Mouse (Mus musculus) midbrain, embryonic 10.5 days (tissue): Measurements from ENCODE around the gene Gmip. TPM values are rescaled to one million over a fixed set of nuclear protein-coding genes. Genes with fewer than 3 reads are reported as not detected.

ENCODE experiments used
- DNase-seq: peaks from one replicate; pipeline ENCODE4 v3.0.0-alpha.2; 2017; ENCODE audit warnings: low spot score
- H3K27ac ChIP-seq: fragments of 300-500 bp; sonication (generic); replicated peaks from 2 replicates; pipeline ENCODE4 v1.5.1; 2016; ENCODE audit warnings: mild to moderate bottlenecking
- H3K27me3 ChIP-seq: fragments of 300-500 bp; sonication (generic); 2 replicates; pipeline ENCODE4 v1.6.1; 2016; ENCODE audit warnings: low read depth, mild to moderate bottlenecking; ENCODE audit not compliant: poor library complexity, severe bottlenecking
- H3K36me3 ChIP-seq: fragments of 300-500 bp; sonication (generic); 2 replicates; pipeline ENCODE4 v1.6.1; 2016; ENCODE audit warnings: mild to moderate bottlenecking, moderate library complexity
- H3K4me1 ChIP-seq: fragments of 300-500 bp; sonication (generic); 2 replicates; pipeline ENCODE4 v1.6.1; 2016
- H3K4me3 ChIP-seq: fragments of 300-500 bp; sonication (generic); 2 replicates; pipeline ENCODE4 v1.5.1; 2016; ENCODE audit warnings: mild to moderate bottlenecking, moderate library complexity
- H3K9me3 ChIP-seq: fragments of 300-500 bp; sonication (generic); replicated peaks from 2 replicates; pipeline ENCODE4 v1.6.1; 2016; ENCODE audit warnings: mild to moderate bottlenecking
- whole genome bisulfite sequencing: fragments of 180-500 bp; shearing (Covaris S2); methylation state at CpG from one replicate; pipeline ENCODE4 v1.1.7; 2016; 5-methylcytosine and 5-hydroxymethylcytosine counted together
- polyA plus RNA-seq: library from polyadenylated mRNA; unstranded; fragments of >200 nt; fragmentation: Nextera tagmentation; extraction: Ambion mirVana; gene quantifications from 2 replicates; pipeline ENCODE4 v1.2.1, GENCODE M21; 2016

Gene Gmip
- polyA plus RNA-seq, 1 experiment from 2014 or later: 7.7 TPM

DNA sequence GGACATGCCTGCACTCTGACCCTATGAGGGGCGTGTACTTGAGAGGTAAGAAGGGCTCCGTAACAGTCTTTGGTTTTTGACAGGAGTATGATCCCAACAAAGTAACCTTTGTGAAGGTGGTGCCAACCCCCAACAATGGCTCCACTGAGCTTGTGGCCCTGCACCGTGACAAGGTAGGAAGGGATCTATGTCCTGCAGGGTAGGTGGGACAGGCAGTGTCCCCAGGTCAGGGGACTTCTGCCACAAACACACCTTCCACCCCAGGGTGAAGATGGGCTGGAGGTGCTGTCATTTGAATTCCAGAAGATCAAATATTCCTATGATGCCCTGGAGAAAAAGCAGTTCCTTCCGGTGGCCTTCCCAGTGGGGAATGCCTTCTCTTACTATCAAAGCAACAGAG, 14.8 kb upstream of the Gmip start:
- Histone ChIP-seq H3K4me3 (no peak overlapping the region), H3K27me3 (no peaks in the 10 kb centered on the region), H3K36me3 (peaks cover 62% of the 10 kb centered on the region), H3K9me3 (no peaks in the 10 kb centered on the region), H3K4me1 (peaks cover 34% of the 10 kb centered on the region), H3K27ac (no peak overlapping the region)
- no peak for DNase-seq
- 93% methylated on average over 4 of the region's 4 CpGs for WGBS

DNA sequence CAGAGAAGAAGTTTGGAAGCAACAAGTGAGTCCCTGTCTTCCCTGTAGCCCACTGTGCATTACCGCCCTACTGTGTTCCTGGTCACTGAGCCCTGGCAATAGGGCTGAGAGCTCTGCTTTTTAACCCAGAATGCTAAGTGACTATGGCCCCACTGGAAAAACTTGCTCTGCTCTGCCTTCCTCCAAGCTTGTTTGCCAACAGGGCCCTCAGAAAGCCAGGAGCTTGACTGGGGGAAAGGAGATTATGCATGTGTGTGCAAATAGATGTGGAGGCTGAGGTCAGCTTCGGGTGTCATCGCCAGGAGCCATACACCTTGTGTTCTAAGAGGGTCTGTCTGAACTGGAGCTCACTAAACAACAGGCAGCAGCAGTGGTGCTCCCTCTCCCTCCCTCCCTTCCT, 14.4 kb upstream of the Gmip start:
- WGBS: 92% methylated on average over 3 of the region's 3 CpGs
- Histone ChIP-seq H3K27ac (no peak overlapping the region), H3K9me3 (no peaks in the 10 kb centered on the region), H3K36me3 (peaks cover 66% of the 10 kb centered on the region), H3K4me1 (peaks cover 34% of the 10 kb centered on the region), H3K4me3 (no peak overlapping the region), H3K27me3 (no peaks in the 10 kb centered on the region)
- no peak for DNase-seq

DNA sequence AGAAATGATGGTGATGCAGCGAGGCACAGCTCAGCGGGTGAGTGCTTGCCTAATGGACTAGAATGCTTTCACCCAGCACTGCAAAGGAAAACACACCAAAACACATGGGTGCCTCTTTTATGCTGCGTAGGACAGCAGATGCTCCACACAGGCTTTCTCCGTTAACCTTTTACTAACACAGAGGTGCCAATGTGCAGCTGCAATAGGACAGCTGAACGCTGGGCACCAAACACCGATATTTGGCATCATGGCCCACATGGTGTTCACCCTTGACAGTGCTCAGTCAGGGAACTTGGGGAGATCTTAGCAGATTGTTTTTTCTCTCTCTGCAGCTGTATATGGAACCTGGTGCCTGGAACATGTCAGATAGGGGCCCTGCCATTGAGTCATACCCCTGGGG, 13.6 kb upstream of the Gmip start:
- Histone ChIP-seq H3K4me3 (no peak overlapping the region), H3K4me1 (peaks cover 30% of the 10 kb centered on the region), H3K27ac (no peak overlapping the region), H3K27me3 (no peaks in the 10 kb centered on the region), H3K36me3 (peaks cover 74% of the 10 kb centered on the region), H3K9me3 (no peaks in the 10 kb centered on the region)
- 96% methylated on average over 6 of the region's 6 CpGs for WGBS
- DNase-seq: no peak

DNA sequence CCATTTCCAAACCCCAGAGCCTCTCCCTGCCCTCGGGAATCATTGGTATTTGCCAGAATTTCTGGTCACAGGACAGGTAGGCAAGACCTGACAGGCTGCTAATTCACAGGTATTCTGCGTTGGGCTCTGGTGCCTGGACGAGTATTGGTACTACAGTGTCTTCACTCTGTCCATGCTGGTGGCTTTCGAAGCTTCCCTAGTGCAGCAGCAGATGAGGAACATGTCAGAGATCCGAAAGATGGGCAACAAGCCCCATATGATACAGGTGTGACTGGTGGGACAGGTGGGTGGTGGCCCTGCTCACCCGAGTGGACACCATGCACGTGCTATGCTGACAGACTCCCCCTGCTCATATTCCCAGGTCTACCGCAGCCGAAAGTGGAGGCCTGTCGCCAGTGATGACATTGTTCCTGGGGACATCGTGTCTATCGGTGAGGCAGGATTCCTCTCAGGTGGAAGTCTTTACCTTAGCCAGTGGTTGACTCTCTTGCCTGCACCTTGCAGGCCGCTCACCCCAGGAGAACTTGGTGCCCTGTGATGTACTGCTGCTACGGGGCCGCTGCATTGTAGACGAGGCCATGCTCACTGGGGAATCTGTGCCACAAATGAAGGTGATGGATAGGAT, 11.6 kb upstream of the Gmip start:
- no peak for DNase-seq
- Histone ChIP-seq H3K27ac (no peak overlapping the region), H3K36me3 (peaks cover 94% of the 10 kb centered on the region), H3K27me3 (no peaks in the 10 kb centered on the region), H3K9me3 (no peaks in the 10 kb centered on the region), H3K4me1 (peaks cover 19% of the 10 kb centered on the region), H3K4me3 (no peak overlapping the region)
- WGBS: 92% methylated on average over 16 of the region's 16 CpGs

DNA sequence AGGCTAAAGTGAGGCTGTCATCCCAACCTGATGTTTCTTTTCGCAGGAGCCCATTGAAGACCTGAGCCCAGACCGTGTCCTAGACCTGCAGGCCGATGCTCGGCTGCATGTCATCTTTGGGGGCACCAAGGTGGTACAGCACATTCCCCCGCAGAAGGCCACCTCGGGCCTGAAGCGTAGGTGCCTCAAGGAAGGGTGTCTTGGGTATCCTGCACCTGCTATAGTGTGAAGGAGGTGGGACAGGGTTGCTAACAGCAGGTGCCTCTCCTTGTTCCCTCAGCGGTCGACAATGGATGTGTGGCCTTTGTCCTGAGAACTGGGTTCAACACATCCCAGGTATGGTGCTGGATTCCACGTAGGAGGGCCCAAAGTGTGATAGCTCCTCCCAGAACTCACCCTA, 10.8 kb upstream of the Gmip start:
- Histone ChIP-seq H3K4me1 (peaks cover 11% of the 10 kb centered on the region), H3K27ac (no peak overlapping the region), H3K9me3 (no peaks in the 10 kb centered on the region), H3K4me3 (no peak overlapping the region), H3K27me3 (no peaks in the 10 kb centered on the region), H3K36me3 (peaks cover 100% of the 10 kb centered on the region)
- WGBS: 95% methylated on average over 10 of the region's 10 CpGs
- DNase-seq: no peak

DNA sequence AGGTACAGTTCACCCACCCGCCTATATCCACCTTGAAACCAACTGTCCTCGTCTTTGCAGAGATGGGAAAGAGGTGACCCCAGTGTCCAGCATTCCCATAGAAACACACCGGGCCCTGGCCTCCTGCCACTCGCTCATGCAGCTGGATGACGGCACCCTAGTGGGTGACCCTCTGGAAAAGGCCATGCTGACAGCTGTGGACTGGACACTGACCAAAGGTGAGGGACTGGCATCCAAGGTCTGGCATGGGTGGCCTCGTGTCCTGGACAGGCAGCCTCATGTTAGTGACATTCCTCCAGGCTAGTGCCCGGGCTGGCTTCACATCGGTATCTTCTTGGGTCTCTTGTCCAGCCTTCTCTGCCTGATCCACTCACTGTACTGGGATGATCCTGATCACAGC, 9.2 kb upstream of the Gmip start:
- Histone ChIP-seq H3K36me3 (peaks cover 100% of the 10 kb centered on the region), H3K27ac (no peak overlapping the region), H3K4me3 (no peak overlapping the region), H3K9me3 (no peaks in the 10 kb centered on the region), H3K4me1 (no peaks in the 10 kb centered on the region; the same call in 1 of the 2 replicates), H3K27me3 (no peaks in the 10 kb centered on the region)
- DNase-seq: no peak
- WGBS: 91% methylated on average over 8 of the region's 8 CpGs

DNA sequence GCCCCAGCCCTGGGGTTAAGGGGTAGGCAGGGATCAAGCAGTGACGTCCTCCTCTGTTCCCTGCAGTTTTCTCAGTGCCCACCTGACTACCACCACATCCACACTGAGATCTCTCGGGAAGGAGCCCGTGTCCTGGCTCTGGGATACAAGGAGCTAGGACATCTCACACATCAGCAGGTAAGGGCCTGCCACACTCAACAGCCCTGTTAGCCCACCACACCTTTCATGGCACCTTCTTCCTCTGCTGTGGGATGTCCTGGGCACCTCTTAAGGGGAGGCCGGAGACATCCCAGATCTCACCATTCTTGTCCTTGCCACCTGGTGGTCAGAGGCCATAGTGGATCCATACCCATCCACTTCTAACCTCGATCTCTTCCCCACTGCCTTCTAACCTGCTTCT, 8.5 kb upstream of the Gmip start:
- no peaks in the 10 kb centered on the region for H3K4me1 ChIP-seq
- WGBS: 90% methylated on average over 5 of the region's 5 CpGs
- no peaks in the 10 kb centered on the region for H3K9me3 ChIP-seq
- H3K4me3 ChIP-seq: no peak overlapping the region
- H3K27ac ChIP-seq: no peak overlapping the region
- DNase-seq: no peak
- H3K36me3 ChIP-seq: peaks cover 99% of the 10 kb centered on the region
- no peaks in the 10 kb centered on the region for H3K27me3 ChIP-seq

DNA sequence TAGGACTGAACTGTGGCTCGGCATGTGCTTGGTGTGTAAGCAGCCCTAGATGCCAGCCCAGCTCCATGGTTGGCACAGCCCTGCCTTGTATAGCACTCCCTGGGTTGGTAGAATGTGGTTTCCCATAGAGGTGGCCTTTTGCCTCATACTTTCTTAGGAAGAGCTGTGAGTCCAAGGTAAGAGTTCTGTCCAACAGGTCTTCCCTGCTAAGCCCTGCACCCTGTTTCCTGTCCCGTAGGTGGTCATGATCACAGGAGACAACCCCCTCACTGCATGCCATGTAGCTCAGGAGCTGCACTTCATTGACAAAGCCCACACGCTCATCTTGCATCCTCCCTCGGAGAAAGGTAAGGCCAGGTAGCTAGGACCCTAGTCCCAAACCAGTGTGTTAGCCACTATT, 6.7 kb upstream of the Gmip start:
- no peak overlapping the region for H3K4me3 ChIP-seq
- no peak overlapping the region for H3K27ac ChIP-seq
- peaks cover 99% of the 10 kb centered on the region for H3K36me3 ChIP-seq
- no peak for DNase-seq
- 94% methylated on average over 4 of the region's 4 CpGs for WGBS
- no peaks in the 10 kb centered on the region for H3K9me3 ChIP-seq
- H3K4me1 ChIP-seq: no peaks in the 10 kb centered on the region
- no peaks in the 10 kb centered on the region for H3K27me3 ChIP-seq

DNA sequence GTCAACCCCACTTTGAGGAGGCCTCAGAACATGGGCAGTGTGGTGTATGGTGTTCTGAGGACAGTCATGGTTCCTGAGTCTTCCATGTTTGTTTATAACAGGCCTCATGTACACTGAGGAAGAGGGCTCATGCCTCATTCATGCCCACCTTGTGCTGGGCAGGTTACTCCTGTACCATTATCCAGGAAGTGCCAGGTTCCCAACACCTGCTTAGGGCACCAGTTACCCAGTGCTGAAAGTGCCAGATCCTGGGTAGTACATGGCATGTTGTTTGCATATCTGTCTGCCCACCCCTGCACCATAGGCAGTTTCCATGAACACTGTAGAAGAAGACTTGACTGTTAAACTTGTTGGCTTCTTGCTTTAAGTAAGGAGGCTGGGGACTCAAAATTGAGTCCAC, 6.3 kb upstream of the Gmip start:
- Histone ChIP-seq H3K9me3 (no peaks in the 10 kb centered on the region), H3K4me1 (no peaks in the 10 kb centered on the region), H3K4me3 (no peak overlapping the region), H3K36me3 (peaks cover 99% of the 10 kb centered on the region), H3K27me3 (no peaks in the 10 kb centered on the region), H3K27ac (no peak overlapping the region)
- no peak for DNase-seq

DNA sequence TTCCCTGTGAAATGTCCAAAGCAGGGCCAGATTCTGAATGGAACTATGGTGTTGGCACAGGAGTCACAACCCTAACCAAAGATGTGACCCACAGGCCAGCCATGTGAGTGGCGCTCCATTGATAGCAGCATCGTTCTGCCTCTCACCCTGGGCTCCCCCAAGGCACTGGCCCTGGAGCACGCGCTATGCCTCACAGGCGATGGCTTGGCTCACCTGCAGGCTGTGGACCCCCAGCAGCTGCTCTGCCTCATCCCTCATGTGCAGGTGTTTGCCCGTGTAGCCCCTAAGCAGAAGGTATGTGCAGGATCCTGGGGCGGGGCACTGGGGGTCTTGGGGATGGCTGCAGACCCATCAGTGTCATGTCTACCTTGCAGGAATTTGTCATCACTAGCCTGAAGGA, 5.1 kb upstream of the Gmip start:
- Histone ChIP-seq H3K27me3 (no peaks in the 10 kb centered on the region), H3K27ac (no peak overlapping the region), H3K36me3 (peaks cover 99% of the 10 kb centered on the region), H3K4me1 (peaks cover 4% of the 10 kb centered on the region), H3K4me3 (no peak overlapping the region), H3K9me3 (no peaks in the 10 kb centered on the region)
- no peak for DNase-seq
- WGBS: 93% methylated on average over 7 of the region's 7 CpGs

DNA sequence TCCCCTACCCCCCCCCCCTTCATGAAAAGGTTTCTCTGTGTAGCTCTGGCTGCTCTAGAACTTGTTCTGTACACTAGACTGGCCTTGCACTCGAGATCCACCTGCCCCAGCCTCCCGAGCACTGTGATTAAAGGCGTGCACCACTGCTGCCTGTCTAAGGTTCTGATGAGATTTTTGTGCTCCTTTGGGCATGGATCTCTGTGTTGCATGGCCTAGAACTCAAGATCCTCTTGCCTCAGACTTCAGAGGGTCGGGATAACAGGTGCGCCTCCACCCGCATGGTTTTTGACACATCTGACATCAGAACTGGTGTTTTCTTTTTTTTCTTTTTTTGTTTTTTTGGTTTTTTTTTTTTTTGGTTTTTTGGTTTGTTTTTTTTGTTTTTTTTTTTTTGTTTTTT, 3.9 kb upstream of the Gmip start:
- H3K4me3 ChIP-seq: no peak overlapping the region
- no peak for DNase-seq
- WGBS: 90% methylated on average over 6 of the region's 6 CpGs
- peaks cover 15% of the 10 kb centered on the region for H3K4me1 ChIP-seq
- no peak overlapping the region for H3K27ac ChIP-seq
- H3K9me3 ChIP-seq: no peaks in the 10 kb centered on the region
- H3K27me3 ChIP-seq: no peaks in the 10 kb centered on the region
- peaks cover 88% of the 10 kb centered on the region for H3K36me3 ChIP-seq

DNA sequence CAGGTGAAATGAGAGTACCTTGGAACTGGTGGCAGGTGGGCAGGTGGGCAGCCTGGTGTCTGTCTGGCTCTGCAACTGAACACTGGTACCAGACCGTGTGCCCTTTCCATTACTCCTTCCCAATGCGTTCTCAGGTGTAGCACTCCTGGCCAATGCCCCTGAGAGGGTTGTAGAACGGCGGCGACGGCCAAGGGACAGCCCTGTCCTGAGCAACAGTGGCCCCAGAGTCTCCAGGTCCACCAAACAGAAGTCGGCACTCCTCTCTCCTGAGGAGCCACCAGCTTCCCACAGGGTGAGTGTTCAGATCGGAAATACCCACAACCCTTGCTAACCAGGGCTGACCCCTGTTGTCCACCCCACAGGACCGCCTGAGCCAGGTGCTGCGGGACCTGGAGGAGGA, 3.4 kb upstream of the Gmip start:
- Histone ChIP-seq H3K36me3 (peaks cover 83% of the 10 kb centered on the region), H3K9me3 (no peaks in the 10 kb centered on the region), H3K27ac (no peak overlapping the region), H3K27me3 (no peaks in the 10 kb centered on the region), H3K4me3 (no peak overlapping the region), H3K4me1 (peaks cover 17% of the 10 kb centered on the region)
- WGBS: 90% methylated on average over 10 of the region's 10 CpGs
- no peak for DNase-seq

DNA sequence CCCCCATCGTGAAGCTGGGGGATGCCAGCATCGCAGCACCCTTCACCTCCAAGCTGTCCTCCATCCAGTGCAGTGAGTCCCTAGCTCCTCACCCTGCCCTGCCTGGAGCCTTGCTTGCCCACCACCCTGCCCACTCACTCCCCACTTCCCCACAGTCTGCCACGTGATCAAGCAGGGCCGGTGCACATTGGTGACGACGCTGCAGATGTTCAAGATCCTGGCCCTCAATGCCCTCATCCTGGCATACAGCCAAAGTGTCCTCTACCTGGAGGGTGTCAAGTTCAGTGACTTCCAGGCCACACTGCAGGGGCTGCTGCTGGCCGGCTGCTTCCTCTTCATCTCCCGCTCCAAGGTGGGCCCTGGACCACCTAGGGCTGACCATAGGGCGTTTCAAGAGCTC, 3.0 kb upstream of the Gmip start:
- DNase-seq: no peak

DNA sequence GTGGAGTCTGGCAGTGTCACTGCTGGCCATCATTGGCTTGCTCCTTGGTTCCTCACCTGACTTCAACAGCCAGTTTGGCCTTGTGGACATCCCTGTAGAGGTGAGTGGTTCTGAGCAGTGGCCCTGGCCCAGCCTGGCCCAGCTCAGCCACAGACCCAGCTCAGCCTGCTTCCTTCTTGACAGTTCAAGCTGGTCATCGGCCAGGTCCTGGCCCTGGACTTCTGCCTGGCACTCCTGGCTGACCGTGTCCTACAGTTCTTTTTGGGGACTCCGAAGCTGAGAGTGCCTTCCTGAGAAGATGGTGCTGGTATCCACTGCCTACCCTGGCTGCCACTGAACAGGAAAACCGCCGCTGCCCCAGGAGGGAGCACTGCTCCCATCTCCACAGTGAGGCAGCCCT, 1.2 kb upstream of the Gmip start:
- 89% methylated on average over 5 of the region's 5 CpGs for WGBS
- no peak overlapping the region for H3K4me3 ChIP-seq

More for the DNA sequence above, 3.0 kb upstream of the Gmip start:
- Histone ChIP-seq H3K27me3 (no peaks in the 10 kb centered on the region), H3K9me3 (no peaks in the 10 kb centered on the region), H3K36me3 (peaks cover 80% of the 10 kb centered on the region), H3K27ac (no peak overlapping the region), H3K4me1 (peaks cover 17% of the 10 kb centered on the region), H3K4me3 (no peak overlapping the region)
- WGBS: 95% methylated on average over 9 of the region's 9 CpGs

More for the DNA sequence above, 1.2 kb upstream of the Gmip start:
- Histone ChIP-seq H3K4me1 (peaks cover 17% of the 10 kb centered on the region), H3K27me3 (no peaks in the 10 kb centered on the region), H3K9me3 (no peaks in the 10 kb centered on the region), H3K36me3 (peaks cover 71% of the 10 kb centered on the region), H3K27ac (no peak overlapping the region)
- no peak for DNase-seq
